Mouse (Mus musculus): ENCODE results near the gene Cdh3. TPM values are rescaled to one million over a fixed set of nuclear protein-coding genes. Genes with fewer than 3 reads are reported as not detected.

The Cdh3 gene
- polyA plus RNA-seq (2017; shearing (Covaris generic)) = not detected

GRCm38 (mm10) chr8:106510365-106510975 lies at the start of gene Cdh3:
Gene Cdh3, plus strand, starts transcription at chr8:106510891.

GRCm38 (mm10) chr8:106500018-106500685 lies 10.5 kb upstream of the Cdh3 start, which contains the start of gene 6030452D12Rik:
Gene 6030452D12Rik, plus strand, starts transcription at chr8:106500522.

DNA sequence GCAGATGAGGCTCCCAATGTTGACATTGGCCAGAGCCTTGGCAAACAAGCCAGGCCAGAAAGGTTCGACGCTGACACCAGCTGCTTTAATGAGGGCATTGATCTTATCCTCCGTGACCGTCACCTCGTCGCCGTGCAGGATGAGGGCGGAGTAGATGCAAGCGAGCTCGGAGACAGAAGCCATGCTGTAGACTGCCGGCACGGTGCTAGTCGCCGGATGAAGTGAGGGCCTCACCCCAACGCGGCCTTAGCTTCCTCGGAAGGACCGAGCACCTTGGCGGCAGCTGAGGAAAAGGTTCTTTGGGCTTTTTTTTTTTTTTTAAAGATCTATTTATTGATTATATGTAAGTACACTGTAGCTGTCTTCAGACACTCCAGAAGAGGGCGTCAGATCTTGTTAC lies 62.5 kb downstream of the Cdh3 start, which contains the start of gene Gm10073:
Gene Gm10073, minus strand, starts transcription at position 294 of the 400 bp plus-strand sequence.

GRCm38 (mm10) chr8:106603131-106603819 lies 92.6 kb downstream of the Cdh3 start, which contains the start of gene Cdh1:
Gene Cdh1, plus strand, starts transcription at chr8:106603351.

Other genes with a start within 250 kb of the Cdh3 start
- gene Smpd3, start 172.9 kb upstream of the Cdh3 start, polyA plus RNA-seq (2017; shearing (Covaris generic)) = not detected
- 10.0 TPM for gene Zfp90, start 95.6 kb upstream of the Cdh3 start, polyA plus RNA-seq (2017; shearing (Covaris generic))
- gene 6030452D12Rik, start 10.4 kb upstream of the Cdh3 start, polyA plus RNA-seq (2017; shearing (Covaris generic)) = not detected
- gene Gm10073, start 62.6 kb downstream of the Cdh3 start, polyA plus RNA-seq (2017; shearing (Covaris generic)) = 8.0 TPM
- 1.1 TPM for gene Cdh1, start 92.5 kb downstream of the Cdh3 start, polyA plus RNA-seq (2017; shearing (Covaris generic))
- 13.3 TPM for gene Tango6, start 172.2 kb downstream of the Cdh3 start, polyA plus RNA-seq (2017; shearing (Covaris generic))